Mouse (Mus musculus): ENCODE measurements around the gene Siah1a. TPM values are rescaled to one million over a fixed set of nuclear protein-coding genes. Genes with fewer than 3 reads are reported as not detected.

Gene Siah1a
- polyA plus RNA-seq, 1 experiment = 11.8 TPM

DNA sequence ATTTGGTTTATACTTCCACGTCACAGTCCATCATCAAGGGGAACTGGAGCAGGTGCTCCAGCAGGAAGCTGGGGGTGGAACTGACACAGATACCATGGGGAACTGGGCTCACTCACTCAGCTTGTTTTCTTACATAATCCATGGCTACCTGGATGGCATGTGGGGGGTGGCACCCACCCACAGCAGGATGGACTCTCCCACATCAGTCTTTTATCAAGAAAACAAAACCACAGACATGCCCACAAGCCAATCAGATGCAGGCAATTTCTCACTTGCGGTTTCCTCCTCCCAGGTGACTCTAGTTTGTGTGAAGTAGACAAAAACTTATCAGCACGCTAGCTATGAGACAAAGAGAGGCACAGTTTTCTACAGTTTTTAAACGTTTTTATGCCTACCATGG is 37.9 kb downstream of the Siah1a start:
- no peak overlapping the region for H3K4me3 ChIP-seq (ENCODE audit: insufficient read depth, low read length)
- no peak overlapping the region for H3K27ac ChIP-seq (ENCODE audit: insufficient read depth, low read depth, low read length)
- H3K4me1 ChIP-seq (ENCODE audit: control insufficient read depth, insufficient read depth, low read length) = peaks cover 4% of the 10 kb centered on the region
- TF ChIP-seq POLR2A (IDR thresholded peaks at IDR 0.05; ENCODE audit: borderline replicate concordance, low read depth, low read length) (no peak), CTCF (IDR thresholded peaks at IDR 0.05; ENCODE audit: low read depth, low read length) (no peak)

- TF ChIP-seq POLR2A (IDR thresholded peaks at IDR 0.05; ENCODE audit: borderline replicate concordance, low read depth, low read length) = no peak
- no peak for TF ChIP-seq CTCF (IDR thresholded peaks at IDR 0.05; ENCODE audit: low read depth, low read length)
- no peak overlapping the region for H3K4me3 ChIP-seq (ENCODE audit: insufficient read depth, low read length)
- H3K27ac ChIP-seq (ENCODE audit: insufficient read depth, low read depth, low read length) = no peak overlapping the region
- peaks cover 4% of the 10 kb centered on the region for H3K4me1 ChIP-seq (ENCODE audit: control insufficient read depth, insufficient read depth, low read length)
Observed at GRCm38 (mm10) chr8:86706756-86707155, 39.0 kb downstream of the Siah1a start.

GRCm38 (mm10) chr8:86705317-86705716 is 40.4 kb downstream of the Siah1a start:
- no peak for TF ChIP-seq CTCF (IDR thresholded peaks at IDR 0.05; ENCODE audit: low read depth, low read length)
- TF ChIP-seq POLR2A (IDR thresholded peaks at IDR 0.05; ENCODE audit: borderline replicate concordance, low read depth, low read length) = no peak
- peaks cover 4% of the 10 kb centered on the region for H3K4me1 ChIP-seq (ENCODE audit: control insufficient read depth, insufficient read depth, low read length)
- H3K27ac ChIP-seq (ENCODE audit: insufficient read depth, low read depth, low read length) = no peak overlapping the region
- H3K4me3 ChIP-seq (ENCODE audit: insufficient read depth, low read length) = no peak overlapping the region

- H3K27ac ChIP-seq (ENCODE audit: insufficient read depth, low read depth, low read length) = no peak overlapping the region
- no peaks in the 10 kb centered on the region for H3K4me1 ChIP-seq (ENCODE audit: control insufficient read depth, insufficient read depth, low read length)
- no peak for TF ChIP-seq POLR2A (IDR thresholded peaks at IDR 0.05; ENCODE audit: borderline replicate concordance, low read depth, low read length)
- TF ChIP-seq CTCF (IDR thresholded peaks at IDR 0.05; ENCODE audit: low read depth, low read length) = no peak
- no peak overlapping the region for H3K4me3 ChIP-seq (ENCODE audit: insufficient read depth, low read length)
Observed at GRCm38 (mm10) chr8:86702453-86702852, 43.3 kb downstream of the Siah1a start.

GRCm38 (mm10) chr8:86699471-86699870 is 46.3 kb downstream of the Siah1a start:
- Histone ChIP-seq H3K4me3 (ENCODE audit: insufficient read depth, low read length) (no peak overlapping the region), H3K27ac (ENCODE audit: insufficient read depth, low read depth, low read length) (no peak overlapping the region), H3K4me1 (ENCODE audit: control insufficient read depth, insufficient read depth, low read length) (no peaks in the 10 kb centered on the region)
- TF ChIP-seq POLR2A (IDR thresholded peaks at IDR 0.05; ENCODE audit: borderline replicate concordance, low read depth, low read length) = no peak
- no peak for TF ChIP-seq CTCF (IDR thresholded peaks at IDR 0.05; ENCODE audit: low read depth, low read length)

DNA sequence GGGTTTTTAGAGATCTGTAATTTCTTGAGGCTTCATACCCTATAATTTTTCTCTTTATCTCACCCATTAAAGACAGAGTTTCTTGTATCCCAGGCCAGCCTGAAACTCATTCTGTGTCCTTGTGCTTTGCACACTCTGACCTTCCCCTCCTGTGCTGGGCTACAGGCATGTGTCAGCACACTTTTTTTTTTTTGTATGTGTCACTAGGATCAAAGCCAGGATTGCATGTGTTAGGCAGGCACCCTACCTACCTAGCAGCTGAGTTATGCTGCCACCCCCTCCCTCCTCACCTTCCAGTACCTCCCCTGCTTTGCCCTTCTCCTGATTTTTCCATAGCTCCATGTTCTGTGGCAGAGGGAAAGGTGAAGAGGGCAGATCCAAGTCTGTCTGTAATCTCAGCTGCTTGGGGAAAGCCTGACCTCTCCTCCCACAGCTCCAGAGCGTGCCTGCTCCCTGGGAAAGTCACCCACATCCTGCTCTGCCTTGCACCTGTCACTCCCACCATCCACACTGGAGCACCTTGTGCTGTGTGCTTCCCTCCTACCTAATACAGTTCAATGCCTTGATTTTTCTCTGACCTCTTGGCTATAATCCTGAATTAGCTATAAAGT is 46.8 kb downstream of the Siah1a start:
- no peak overlapping the region for H3K27ac ChIP-seq (ENCODE audit: insufficient read depth, low read depth, low read length)
- TF ChIP-seq CTCF (IDR thresholded peaks at IDR 0.05; ENCODE audit: low read depth, low read length) = no peak
- no peak for TF ChIP-seq POLR2A (IDR thresholded peaks at IDR 0.05; ENCODE audit: borderline replicate concordance, low read depth, low read length)
- no peaks in the 10 kb centered on the region for H3K4me1 ChIP-seq (ENCODE audit: control insufficient read depth, insufficient read depth, low read length)
- no peak overlapping the region for H3K4me3 ChIP-seq (ENCODE audit: insufficient read depth, low read length)

- Histone ChIP-seq H3K4me3 (ENCODE audit: insufficient read depth, low read length) (no peak overlapping the region), H3K27ac (ENCODE audit: insufficient read depth, low read depth, low read length) (no peak overlapping the region), H3K4me1 (ENCODE audit: control insufficient read depth, insufficient read depth, low read length) (peaks cover 3% of the 10 kb centered on the region; the same call in 1 of the 2 replicates)
- TF ChIP-seq POLR2A (IDR thresholded peaks at IDR 0.05; ENCODE audit: borderline replicate concordance, low read depth, low read length) = no peak
- TF ChIP-seq CTCF (IDR thresholded peaks at IDR 0.05; ENCODE audit: low read depth, low read length) = no peak
Observed at GRCm38 (mm10) chr8:86695703-86696102, 50.0 kb downstream of the Siah1a start.

- TF ChIP-seq CTCF (IDR thresholded peaks at IDR 0.05; ENCODE audit: low read depth, low read length) (no peak), POLR2A (IDR thresholded peaks at IDR 0.05; ENCODE audit: borderline replicate concordance, low read depth, low read length) (no peak)
- no peak overlapping the region for H3K4me3 ChIP-seq (ENCODE audit: insufficient read depth, low read length)
- H3K27ac ChIP-seq (ENCODE audit: insufficient read depth, low read depth, low read length) = no peak overlapping the region
- H3K4me1 ChIP-seq (ENCODE audit: control insufficient read depth, insufficient read depth, low read length) = peaks cover 3% of the 10 kb centered on the region; the same call in 1 of the 2 replicates
Observed at GRCm38 (mm10) chr8:86694011-86694410, 51.7 kb downstream of the Siah1a start.

DNA sequence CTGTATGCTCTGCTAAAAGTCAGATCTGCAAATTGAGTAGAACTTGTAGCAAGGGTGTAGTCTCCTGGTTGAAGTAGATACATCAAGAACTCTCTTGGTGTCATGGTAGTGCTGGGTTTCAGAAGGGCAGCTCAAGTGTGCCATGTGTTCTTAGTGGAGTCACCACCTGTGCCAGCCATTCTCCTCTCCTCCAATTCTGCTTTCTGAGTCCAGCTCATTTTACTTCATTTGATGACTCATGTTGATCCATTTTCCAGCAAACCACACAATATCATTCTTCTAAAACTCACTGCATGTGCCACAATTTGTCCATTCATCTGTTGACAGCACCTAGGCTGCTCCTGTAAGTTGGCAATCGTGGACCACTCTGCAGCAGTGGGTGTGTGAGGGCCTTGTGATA is 53.6 kb downstream of the Siah1a start:
- Histone ChIP-seq H3K27ac (ENCODE audit: insufficient read depth, low read depth, low read length) (no peak overlapping the region), H3K4me3 (ENCODE audit: insufficient read depth, low read length) (no peak overlapping the region), H3K4me1 (ENCODE audit: control insufficient read depth, insufficient read depth, low read length) (peaks cover 3% of the 10 kb centered on the region; the same call in 1 of the 2 replicates)
- no peak for TF ChIP-seq POLR2A (IDR thresholded peaks at IDR 0.05; ENCODE audit: borderline replicate concordance, low read depth, low read length)
- no peak for TF ChIP-seq CTCF (IDR thresholded peaks at IDR 0.05; ENCODE audit: low read depth, low read length)

DNA sequence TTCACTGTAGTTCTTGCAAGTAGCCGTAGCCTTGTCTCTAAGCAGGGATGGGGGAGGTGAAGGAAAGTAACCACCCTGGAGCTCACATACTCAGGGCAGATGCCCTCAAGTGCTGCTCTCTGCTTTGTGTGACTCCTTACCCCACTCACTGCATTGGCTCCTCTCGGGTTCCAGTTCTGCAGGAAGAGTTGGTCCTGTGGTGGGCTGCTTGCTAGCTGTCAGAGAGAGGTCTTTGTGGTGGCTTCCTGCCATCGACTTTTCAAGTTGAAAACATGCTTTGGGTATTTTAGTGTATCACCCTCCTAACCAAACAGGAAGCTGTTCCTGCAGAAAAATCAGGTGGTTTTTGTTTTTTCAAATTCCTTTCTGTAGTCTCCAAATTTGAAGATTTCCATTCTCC is 59.1 kb downstream of the Siah1a start:
- Histone ChIP-seq H3K27ac (ENCODE audit: insufficient read depth, low read depth, low read length) (no peak overlapping the region), H3K4me1 (ENCODE audit: control insufficient read depth, insufficient read depth, low read length) (no peaks in the 10 kb centered on the region), H3K4me3 (ENCODE audit: insufficient read depth, low read length) (no peak overlapping the region)
- TF ChIP-seq POLR2A (IDR thresholded peaks at IDR 0.05; ENCODE audit: borderline replicate concordance, low read depth, low read length) = no peak

Other genes with a start within 250 kb of the Siah1a start
- gene Abcc12, start 165.2 kb downstream of the Siah1a start, polyA plus RNA-seq (2012; ENCODE audit: insufficient read depth, insufficient read length, missing spikeins) = not detected in 2 replicates
- 27.8 and 31.1 TPM in 2 replicates for gene Lonp2, start 121.9 kb downstream of the Siah1a start, polyA plus RNA-seq (2012; ENCODE audit: insufficient read depth, insufficient read length, missing spikeins)
- 0.91 TPM in 1 of 2 replicates, not detected in the other for gene Gm10638, start 235 bp downstream of the Siah1a start, polyA plus RNA-seq (2012; ENCODE audit: insufficient read depth, insufficient read length, missing spikeins)
- gene N4bp1, start 139.3 kb upstream of the Siah1a start, polyA plus RNA-seq (2012; ENCODE audit: insufficient read depth, insufficient read length, missing spikeins) = 29.4 and 31.1 TPM in 2 replicates

All from bone marrow macrophage, adult 2 months (primary cell).